Mouse (Mus musculus): ENCODE results near the gene Qrfpr. TPM values are rescaled to one million over a fixed set of nuclear protein-coding genes. Genes with fewer than 3 reads are reported as not detected.

The Qrfpr gene
- total RNA-seq, 2 experiments from 2014 or later = not detected

- intact Hi-C loops (cut with DNase I) = no loop called here
- DNase-seq (ENCODE audit: low spot score) = no peak
Measured at GRCm38 (mm10) chr3:36155268-36155667, 66.8 kb downstream of the Qrfpr start.

GRCm38 (mm10) chr3:36150934-36151686 is 71.0 kb downstream of the Qrfpr start, which contains the start of gene D3Ertd254e:
Gene D3Ertd254e, plus strand, starts transcription at chr3:36151017.
- DNase-seq (ENCODE audit: low spot score) = peak; percentile 83
- intact Hi-C loops (cut with DNase I) = loop anchor here (5.0 kb wide), 1 partner anchor 149 kb away; the partner anchor contains the start of gene Mccc1

GRCm38 (mm10) chr3:36150537-36150933 is 71.6 kb downstream of the Qrfpr start:
- no peak for DNase-seq (ENCODE audit: low spot score)
- intact Hi-C loops (cut with DNase I) = loop anchor here (5.0 kb wide), 1 partner anchor 148 kb away; the partner anchor contains the start of gene Mccc1

DNA sequence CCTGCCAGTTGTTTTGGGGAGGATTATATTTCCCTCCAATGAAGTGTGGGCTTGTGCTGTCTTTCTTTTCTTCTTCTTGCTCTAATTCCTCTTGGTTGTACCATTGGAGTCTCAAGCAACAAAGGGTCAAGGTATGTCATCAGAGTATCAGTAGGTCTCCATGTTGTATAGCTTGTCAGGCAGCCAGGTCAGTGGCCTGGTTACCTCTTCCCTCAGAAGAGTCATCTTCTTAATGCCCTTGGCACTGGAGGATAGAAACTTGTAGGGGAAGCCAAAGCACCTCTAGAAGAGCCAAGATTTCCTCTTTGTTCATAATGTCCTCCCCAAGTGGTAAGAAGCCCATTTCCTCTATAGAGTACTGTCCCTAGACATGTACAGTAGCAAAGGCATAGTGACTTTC is 83.1 kb downstream of the Qrfpr start:
- no peak for DNase-seq (ENCODE audit: low spot score)
- intact Hi-C loops (cut with DNase I) = loop anchor here (5.0 kb wide), 1 partner anchor 447 kb away; no protein-coding TSS in a partner anchor

- no peak for DNase-seq (ENCODE audit: low spot score)
- intact Hi-C loops (cut with DNase I) = loop anchor here (5.0 kb wide), 1 partner anchor 446 kb away; no protein-coding TSS in a partner anchor
Measured at GRCm38 (mm10) chr3:36138171-36138660, 83.9 kb downstream of the Qrfpr start.

DNA sequence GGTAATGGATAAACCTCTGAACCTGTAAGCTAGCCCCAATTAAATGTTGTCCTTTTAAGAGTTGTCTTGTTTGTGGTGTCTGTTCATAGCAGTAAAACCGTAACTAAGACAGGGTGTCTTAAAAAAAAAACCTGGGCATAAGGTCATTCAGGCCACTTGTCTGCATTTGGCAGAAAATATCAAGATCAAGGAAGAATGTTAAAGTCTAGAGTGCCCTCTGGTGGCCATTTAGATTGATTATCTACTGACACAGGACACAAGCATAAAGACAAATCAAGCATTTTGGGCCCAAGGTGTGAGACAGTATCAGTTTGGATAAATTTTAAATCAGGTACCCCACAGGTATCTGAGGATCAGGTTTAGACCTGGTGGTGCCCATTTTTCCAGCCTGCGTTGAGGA is 84.6 kb downstream of the Qrfpr start:
- no peak for DNase-seq (ENCODE audit: low spot score)
- intact Hi-C loops (cut with DNase I) = loop anchor here (5.0 kb wide), 1 partner anchor 445 kb away; no protein-coding TSS in a partner anchor

- no peak for DNase-seq (ENCODE audit: low spot score)
- intact Hi-C loops (cut with DNase I) = loop anchor here (5.0 kb wide), 1 partner anchor 444 kb away; no protein-coding TSS in a partner anchor
Measured at GRCm38 (mm10) chr3:36136152-36136551, 86.0 kb downstream of the Qrfpr start.

Other genes with a start within 250 kb of the Qrfpr start
- gene Mccc1, start 221.6 kb downstream of the Qrfpr start, total RNA-seq (2021) = 10 to 100 TPM; 79.4 to 87.1 TPM
- not detected for gene Ccdc144b, start 168.8 kb downstream of the Qrfpr start, total RNA-seq (2021)
- 10 to 100 TPM; 42.5 to 48.7 TPM for gene Acad9, start 156.3 kb downstream of the Qrfpr start, total RNA-seq (2021)
- gene D3Ertd254e, start 71.3 kb downstream of the Qrfpr start, total RNA-seq (2021) = 1 to 10 TPM; 3.7 TPM

Data from heart, postnatal 25 days (tissue).